Mouse (Mus musculus) layer of hippocampus, adult 8-10 months (tissue): ENCODE data around the gene Map2. TPM values are rescaled to one million over a fixed set of nuclear protein-coding genes. Genes with fewer than 3 reads are reported as not detected.

Source experiments
- total RNA-seq, 4 experiments: library from RNA; stranded (reverse); gene quantifications; 2 replicates each; pipeline ENCODE4 v1.2.4; 2022

Gene Map2
- total RNA-seq, 4 experiments from 2014 or later, result 996 to 1,181 (median 1,047) TPM

Other genes starting within 250 kb of the Map2 start
- not detected for gene Crygf, start 248.8 kb upstream of the Map2 start, total RNA-seq